Mouse (Mus musculus) left cerebral cortex, adult 11 months (tissue): Measurements from ENCODE around the gene Smim22.

Experiments used
- DNase-seq: peaks from one replicate; pipeline ENCODE4 v3.0.0; 2022; ENCODE audit warnings: low spot score

Smim22 gene

DNA sequence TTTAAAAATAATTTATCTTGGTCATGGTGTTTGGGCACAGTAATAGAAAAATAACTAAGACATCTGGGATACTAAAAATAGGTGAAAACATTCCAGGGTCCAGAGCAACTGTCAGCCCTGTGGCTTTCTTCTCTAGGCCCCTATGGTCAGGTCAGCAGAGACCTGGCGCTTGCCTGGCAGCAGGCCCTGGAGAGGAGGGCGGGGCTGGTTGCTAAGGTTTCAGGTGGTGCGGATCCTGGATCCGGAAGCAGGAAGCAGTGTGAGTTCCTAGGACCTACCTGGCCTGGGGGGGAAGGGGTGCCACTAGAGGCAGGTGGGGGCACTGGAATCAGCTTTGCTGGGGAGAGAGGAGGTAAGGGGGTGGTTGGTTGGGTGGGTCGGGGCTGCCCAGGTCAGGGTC is at the start of gene Smim22:
Gene Smim22, plus strand, starts transcription at position 222 of the 400 bp plus-strand sequence.
- no peak for DNase-seq

DNA sequence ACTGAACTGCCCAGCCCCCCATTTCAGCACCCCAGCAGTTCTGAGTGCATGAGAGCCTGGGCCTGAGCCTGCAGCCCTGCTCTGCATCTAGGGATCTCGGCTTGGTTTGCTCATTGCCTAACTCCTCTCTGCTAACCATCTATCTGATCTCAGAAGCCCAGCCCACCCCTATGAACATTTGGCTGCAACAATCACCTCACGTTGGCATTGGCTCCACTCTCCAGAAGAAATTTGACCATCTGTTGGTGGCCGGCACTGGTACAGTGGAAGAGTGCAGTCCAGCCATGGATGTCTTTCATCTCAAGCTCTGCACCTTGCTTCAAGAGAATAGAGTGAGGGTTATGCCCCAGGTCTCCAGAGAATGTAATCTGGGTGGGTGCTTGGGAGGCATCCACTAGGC is 49.6 kb upstream of the Smim22 start:
- DNase-seq = no peak

DNA sequence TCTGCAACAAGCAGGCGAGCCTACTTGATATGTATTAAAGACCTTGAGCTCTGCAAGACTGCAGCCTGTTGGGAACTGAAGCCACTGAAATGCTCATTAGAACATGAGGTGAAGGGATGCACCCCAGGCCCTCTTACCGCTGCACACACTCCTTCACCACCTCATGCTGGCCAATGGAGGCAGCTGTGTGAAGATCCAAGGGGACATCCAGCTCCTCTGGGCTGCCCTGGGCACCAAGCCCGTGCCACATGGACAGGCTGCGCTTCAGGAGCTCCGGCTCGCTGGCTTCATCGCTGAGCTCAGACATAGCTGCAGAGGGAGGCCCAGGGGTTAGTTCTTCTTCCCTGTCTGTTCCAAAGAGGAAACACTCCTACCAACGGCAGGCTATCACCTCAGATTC is 46.8 kb upstream of the Smim22 start:
- no peak for DNase-seq

DNA sequence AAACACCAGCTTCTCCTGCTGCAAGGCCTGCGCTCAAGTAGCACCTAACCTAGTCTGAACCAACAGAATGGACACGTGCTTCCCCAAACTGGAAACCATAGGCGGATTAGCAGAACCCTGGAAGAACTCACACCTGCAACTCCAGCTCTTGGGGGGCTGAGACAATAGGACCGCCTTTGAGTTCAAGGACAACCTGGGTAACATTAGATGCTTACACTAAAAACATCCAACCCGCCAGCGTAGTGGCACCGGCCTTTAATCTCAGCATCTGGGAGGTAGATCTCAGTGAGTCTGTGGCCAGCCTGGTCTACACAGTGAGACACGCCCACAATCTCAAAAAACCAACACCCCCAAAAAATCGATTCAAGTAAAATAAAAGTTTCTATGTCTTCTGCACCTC is 43.7 kb upstream of the Smim22 start:
- DNase-seq = no peak

DNA sequence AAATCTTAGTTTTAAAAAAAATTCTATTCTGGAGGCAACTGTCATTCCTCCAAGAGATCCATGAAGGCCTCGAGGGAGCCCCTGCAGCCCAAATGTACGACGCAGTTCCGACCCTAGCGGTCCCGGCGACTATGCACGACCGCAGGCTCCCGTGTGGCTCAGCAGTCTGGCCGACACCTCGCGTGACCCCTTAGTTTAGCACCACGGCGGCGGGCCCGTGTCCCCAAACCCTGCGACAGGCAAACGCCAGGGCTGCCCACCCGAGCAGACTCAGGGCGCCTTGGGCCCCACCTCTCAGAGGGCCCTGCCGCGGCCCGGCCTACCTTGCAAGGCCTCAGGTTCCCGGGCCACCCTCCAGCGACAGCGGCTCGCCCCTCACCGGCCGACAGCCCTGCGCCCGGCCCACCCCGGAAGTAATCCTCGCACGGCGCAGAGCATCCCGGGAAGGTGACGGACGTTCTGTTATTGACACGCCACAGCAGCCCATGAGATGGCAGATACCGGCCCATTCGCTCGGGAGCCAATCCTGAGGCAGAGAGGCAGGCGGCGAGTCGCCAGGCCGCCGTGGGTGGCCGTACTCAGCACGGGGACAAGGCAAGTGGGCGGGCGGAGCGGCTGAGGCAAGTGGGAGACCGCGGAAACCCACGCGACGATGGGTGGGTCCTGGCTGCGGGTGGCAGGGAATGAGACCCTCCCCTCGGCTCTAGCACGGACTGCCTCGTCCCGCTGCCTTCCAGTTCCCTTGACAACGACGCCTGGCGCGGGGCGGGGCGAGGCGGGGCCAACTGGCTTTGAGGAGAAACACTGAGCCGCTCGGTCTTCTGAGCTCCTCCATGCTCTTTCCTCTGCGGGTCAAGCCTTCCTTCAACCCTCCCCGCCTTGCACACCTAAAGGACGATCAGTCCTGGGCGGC is 43.0 kb upstream of the Smim22 start, which contains the start of gene Anks3:
Gene Anks3, minus strand, starts transcription at position 409 of the 913 bp plus-strand sequence.
- DNase-seq = peak; percentile 99

DNA sequence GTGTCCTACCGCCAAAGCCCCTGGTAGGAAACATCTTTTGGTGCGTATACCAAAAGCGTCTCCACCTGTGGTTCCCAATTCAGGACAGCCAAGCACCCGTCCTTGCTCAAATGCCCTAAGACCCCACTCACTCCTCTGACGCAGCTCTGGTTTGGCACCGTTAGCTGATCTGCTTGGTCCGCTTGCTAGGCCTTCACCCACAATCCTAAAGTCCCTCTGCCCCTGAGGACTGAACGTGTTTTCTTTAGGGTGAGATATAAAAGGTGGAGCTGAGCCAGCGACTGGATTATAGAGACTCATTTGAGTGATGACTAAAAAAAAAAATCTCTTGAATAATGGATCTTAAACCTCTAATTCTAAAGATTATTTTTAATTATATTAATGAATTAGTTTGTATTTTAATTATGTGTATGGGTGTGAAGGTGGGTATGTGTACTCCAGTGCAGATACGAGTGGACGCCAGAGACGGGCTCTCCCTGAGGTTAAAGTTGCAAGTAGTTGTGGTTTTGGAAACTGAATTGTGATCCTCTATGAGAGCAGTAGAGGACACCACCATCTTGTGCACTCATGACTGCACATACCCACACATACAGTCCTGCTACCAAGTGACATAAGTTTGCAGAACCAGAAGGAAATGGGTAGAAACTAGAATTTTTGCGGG is 42.2 kb upstream of the Smim22 start:
- no peak for DNase-seq

DNA sequence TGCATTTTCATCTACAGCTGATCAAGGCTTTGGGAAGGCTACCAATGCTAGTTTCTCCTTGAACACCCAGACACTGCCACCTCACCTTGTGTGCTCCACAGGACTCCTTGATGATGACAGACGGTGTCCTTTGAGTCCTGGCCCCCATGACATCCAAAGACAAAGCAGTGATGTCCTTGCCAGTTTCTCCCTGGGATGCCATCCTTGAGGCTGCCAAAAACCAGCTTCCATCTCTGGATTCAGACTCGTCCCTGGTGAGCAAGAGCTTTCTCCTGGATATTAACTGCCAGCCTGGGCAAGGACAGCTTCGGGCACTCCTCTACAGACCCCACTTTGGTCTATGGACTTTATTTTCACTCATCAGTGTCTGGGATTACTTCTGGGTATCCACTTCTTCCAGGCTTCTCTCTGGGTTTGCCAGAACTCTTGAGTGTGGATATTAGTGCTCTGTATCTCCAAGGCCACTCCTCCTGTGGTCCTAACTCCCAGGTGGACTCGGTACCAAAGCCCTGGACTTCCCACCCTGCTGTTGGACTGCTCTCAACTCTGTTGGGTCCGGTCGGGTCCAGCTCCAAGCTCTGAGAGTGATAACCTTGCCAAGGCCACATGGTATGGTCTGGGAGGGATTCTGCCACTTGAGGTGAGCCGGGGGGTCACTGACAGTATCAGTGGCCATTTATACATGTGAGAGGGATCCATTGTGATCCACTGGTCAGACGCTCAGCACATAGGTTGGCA is 41.5 kb upstream of the Smim22 start:
- DNase-seq = no peak

DNA sequence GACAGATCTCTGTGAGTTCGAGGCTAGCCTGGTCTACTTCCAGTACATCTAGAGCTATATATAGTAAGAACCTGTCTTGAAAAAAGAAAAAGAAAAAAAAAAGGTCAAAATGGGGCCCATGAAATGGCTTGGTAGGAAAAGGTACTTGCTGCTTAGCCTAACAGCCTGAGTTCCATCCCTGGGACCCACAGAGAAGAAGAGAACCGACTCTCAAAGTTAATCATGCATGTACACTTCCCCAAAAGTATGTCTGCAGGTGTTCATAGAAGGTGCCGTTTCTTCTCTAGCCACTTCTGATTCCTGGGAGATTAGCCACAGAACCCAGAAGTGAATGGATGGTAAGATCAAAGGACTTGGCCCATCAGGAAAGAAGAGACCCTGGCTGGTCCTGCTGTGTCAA is 38.7 kb upstream of the Smim22 start:
- no peak for DNase-seq

DNA sequence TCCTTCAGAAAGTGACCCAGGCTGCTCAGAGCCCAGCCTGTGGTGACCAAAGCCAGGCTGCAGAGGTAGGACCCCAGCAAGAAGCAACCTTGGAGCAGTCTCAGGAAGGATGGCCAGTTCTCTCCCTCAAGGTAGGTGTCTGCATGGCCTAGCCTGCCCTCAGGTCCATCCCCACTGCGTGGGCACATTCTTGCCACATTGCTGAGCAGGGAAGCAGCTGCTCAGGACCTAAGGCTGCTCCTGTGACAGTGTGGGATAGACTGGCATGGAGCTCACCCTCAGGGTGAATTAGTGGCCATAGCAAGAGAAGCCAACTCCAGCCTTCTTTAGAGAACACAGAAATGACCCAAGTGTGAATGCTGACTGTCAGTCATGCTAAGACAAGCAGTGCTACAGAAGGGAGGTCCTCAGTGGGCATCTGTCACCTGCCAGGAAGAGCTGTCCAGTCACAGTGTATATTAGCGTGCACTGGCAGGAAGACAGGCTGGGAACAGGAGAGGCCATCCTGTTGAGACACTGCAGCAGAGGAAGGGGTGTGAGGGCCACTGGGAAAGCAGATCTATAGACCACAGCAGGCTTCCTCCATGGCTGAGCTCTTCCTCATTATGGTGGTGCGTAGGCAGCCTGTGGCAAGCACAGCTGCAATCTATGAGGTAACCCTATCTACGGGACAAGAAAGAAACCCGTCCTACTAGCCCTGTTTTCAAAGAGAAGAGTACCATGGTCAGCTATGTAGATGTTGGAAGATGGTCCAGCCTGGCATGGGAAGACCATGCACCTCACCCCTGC is 37.8 kb upstream of the Smim22 start:
- DNase-seq = no peak

DNA sequence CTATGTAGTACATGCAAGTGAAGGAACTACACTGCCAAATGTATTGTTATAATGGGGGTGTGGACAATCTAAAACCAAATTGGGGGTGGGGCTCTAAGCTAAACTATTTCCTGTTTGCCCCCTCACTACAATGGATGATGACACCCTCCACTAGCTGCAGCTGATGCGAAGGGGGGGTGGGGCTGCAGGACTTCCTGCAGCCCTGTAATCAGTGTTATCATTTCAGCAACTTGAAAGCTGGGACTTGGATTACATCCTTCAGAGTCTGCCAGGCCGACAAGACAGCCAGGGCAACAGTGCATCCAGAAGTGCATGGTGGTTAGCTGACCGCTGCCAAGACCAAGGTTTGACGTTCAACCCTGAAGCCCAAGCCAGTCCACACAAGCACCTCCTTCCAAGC is 35.5 kb upstream of the Smim22 start:
- no peak for DNase-seq

DNA sequence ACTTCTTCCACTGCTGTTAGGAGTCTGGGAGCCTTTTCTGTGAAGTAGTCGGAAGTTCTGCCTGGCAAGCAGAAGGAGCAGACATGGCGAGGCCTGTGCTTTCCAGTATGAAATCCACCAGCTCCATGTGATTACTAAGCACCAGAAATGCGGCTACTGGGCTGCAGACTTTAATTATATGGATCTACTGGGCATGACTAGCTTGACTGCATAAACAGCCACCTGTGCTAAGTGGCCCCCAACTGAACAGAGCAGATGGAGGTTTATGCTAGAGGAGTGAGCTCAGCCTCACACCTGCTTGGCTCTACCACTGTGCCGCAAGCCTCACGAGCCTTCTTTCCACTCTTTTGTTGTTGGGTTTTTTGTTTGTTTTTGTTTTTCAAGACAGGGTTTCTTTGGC is 32.6 kb upstream of the Smim22 start:
- no peak for DNase-seq

DNA sequence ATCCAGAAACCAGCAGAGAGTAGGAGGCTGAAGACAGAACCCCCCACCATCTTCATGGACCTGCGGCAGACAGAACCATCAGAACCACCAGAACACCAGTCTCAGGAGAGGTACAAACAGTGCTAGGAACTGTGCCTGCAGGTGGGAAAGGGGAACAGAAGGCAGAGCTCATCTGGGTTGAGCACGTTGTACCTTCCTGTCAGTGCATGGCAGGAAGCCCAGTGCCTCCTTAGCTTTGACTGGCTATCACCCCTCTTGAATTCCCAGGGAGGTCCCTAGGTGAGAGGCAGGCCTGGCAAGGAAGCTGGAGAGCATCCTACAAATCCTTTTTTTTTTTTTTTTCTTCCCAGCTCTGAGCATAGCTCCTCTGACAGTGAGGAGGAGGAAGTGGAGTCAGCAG is 30.9 kb upstream of the Smim22 start:
- no peak for DNase-seq

DNA sequence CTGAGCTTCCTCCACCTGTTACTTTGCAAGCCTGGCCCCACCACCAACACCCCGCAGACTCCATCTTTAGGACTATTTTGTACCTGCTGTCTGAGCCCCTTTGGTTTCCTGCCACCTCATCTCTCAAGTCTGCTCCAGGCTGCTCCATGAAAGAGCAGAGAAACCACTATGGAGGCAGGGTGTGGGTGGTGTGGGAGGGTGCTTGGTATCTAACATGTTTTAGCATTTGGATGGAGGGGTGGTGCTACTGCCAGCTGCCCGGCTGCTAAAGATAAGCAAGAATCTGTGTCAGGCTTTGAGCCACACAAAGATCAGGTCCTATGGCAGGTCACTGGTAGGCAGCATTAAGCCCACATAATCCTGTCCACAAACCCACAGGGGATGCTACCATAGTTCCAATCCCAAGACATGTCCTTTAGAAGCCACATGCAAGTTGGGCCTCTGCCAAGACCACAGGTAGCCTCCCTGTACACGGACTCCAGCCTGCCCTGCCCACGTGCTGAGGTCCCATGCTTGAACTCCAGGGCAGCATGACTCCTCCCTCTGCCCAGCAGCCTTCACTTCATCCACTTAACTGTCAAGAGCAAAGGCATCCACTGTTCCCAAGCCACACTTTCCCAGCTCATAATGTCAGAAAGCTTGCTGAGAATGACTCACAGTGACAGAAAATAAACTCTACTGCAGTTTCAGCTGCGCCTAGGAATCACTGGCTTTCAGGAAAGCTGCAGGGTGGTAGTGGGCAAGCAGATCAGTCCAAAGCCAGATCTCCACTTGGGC is 28.6 kb upstream of the Smim22 start:
- DNase-seq = peak; percentile 43

DNA sequence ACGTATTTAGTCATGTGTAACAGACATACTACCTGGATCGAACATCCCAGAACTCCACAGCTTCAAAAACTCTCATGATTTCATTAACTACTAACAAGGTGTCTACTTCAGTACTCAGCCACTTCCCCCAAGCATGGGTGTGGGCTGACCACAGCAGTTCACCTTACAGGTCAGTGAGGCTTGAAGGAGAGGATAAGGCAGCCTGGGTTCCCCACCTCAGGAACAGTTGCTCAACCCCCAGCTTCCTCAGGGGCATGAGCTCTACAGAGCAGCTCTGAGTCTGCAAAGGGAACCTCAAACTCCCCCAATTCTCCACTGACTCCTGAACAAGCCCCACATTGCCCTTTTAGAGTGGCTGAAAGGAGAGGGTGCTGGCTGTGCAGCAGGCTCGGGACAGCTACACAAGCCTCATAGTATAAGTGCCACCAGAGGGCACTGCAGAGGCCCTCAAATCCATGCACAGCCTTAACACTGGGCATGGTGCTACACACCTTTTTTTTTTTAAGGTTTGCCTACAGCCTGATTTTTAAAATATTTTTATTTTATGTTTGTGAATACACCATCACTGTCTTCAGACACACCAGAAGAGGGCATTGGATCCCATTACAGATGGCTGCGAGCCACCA is 27.2 kb upstream of the Smim22 start:
- DNase-seq = no peak

DNA sequence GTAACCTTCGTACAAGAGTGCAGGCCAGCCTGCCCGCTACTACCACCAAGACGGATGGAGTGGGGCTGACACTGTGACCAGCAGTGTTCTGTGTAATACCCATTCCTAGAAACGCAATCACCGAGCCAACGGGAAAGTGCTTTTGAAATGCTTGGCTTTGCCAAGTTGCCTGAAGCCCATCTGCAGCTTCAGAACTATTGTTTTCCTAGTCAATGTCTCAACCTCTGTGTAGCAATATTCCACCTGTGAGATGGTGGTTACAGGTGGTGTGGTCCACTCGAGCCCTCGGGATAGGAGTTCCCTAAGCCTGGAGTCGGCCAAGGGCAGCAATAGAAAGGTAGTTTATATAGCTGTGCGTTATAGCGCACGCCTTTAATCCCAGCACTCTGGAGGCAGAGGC is 22.4 kb upstream of the Smim22 start:
- DNase-seq = no peak

DNA sequence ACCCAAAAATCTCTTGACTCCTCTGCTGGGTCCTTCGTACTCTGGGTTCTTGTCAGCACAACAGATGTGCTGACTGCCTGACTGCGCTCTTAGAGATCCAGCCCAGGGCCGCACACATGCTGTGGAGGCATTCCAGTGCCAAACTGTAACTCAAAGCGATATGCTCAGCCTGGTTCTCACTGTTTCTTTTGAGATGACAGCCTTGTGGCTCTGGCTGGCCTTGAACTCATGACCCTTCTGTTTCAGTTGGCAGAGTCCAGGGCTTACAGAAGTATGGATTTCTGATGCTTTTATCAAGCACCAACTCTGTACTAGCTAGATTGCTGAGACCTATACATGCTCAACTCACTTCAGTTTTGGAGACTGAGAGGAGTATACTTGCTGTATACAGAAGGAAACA is 13.8 kb upstream of the Smim22 start:
- no peak for DNase-seq

DNA sequence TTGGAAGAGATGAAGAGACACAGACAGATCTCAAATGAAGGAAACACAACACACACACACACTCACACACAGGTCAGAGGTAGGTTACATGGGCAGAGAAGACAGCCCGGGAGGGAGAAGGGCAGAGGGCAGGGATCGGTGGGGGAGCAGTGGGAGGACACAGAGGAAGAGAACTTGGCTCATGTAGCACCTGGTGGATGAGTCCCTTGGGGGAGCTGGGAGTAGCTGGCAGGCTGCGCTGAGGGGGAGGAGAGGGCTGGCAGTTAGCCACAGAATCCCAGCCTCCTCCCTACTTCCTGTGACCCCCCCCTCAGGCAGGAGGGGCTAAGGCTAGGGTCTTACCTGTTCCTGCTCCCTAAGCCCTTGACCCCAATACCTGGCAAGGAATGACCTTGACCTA is 9.5 kb upstream of the Smim22 start, which contains the start of gene Sept12:
Gene Sept12, minus strand, starts transcription at position 300 of the 400 bp plus-strand sequence.
- DNase-seq = no peak

DNA sequence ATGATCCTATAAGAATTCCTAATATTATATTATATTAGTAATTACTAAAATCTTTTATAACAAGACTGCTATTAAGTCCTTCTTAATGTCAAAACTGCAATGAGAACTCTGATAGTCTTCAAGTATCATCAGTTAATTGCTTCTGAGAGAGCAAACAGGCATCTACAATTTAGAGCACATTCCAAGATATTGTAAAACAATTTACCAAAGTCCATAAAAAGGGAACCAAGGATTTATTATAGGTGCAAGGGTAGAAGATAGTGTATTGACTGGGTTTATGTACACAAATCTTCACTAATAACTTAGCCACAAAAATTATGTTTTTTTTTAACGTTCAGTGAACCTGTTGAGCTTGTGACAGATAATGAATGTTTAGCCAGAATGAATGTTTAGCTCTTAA is 8.1 kb upstream of the Smim22 start:
- DNase-seq = no peak

DNA sequence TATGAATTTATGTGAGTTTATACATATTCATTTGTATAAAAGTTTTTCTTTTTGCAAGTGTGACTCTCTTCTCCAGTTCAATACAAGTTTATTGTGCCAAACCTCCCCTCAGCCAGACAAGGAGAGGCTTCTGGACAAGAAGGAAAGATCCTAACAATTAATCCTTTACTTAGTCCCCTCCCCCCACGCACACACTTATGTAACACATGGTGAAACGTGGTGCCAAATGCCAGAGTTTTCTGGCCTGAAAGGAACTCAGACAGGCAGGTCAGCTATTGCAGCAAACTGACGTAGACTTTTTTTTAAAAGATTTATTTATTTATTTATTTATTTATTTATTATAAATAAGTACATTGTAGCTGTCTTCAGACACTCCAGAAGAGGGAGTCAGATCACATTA is 6.5 kb upstream of the Smim22 start:
- no peak for DNase-seq

DNA sequence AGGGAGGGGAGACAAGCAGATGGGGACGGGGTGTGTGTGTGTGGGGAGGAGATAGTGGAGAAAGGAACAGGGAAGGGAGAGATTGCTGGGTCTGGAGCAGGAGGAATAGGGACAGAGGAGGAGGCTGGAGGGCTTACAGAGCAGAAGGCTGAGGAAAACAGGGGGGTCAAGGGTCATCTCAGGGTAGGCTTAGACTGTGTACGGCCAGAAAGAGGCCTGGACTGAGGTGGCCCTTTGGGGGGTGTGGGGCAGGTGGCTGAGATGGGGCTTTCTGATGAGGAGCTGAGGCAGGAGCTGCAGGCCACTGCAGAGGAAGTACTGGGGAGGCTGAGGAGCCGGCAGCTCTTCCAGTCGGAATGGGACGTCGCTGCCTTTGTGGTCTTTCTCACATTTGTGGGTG is 404 bp downstream of the Smim22 start:
- no peak for DNase-seq

DNA sequence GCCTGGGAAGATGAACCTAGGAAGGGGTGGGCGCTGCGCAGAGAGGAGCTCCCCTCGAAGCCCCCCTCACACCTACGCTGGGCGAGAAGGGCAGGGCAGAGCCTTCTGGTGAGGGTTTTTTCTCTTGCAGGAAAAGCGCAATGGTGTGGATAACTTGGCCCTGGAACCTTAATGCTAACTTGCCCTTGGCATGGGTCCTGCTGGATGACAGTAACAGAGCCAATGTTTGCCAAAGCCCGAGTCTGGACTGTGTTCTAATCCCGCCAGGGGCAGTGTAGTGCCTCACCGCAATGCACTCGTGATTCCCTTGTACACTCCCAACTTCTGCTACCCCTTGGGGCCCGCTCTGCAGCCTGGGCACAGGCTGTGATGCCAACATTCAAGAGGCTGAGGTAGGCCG is 988 bp downstream of the Smim22 start:
- no peak for DNase-seq
